Mouse (Mus musculus) small intestine, adult 2 months (tissue): ENCODE measurements around the gene Anks4b.

Source experiments
- CTCF ChIP-seq: fragments of 200-500 bp; IDR thresholded peaks from 2 replicates; pipeline ENCODE4 v1.5.1; 2012; ENCODE audit warnings: low read depth, mild to moderate bottlenecking, control low read depth, inconsistent platforms, low read length, moderate library complexity, mixed read lengths; ENCODE audit not compliant: insufficient replicate concordance, insufficient read length; ENCODE audit errors: extremely low read depth
- POLR2A ChIP-seq: fragments of 200-500 bp; IDR thresholded peaks from 2 replicates; pipeline ENCODE4 v1.6.1; 2012; ENCODE audit warnings: low read depth, mild to moderate bottlenecking, control low read depth, inconsistent platforms, low read length, moderate library complexity

- TF ChIP-seq CTCF (no peak), POLR2A (no peak)
These were observed 27.6 kb downstream of the Anks4b start for GRCm38 (mm10) chr7:120201231-120201744.
